Mouse (Mus musculus): ENCODE measurements around the gene Gpr65. TPM values are rescaled to one million over a fixed set of nuclear protein-coding genes. Genes with fewer than 3 reads are reported as not detected.

The Gpr65 gene
- total RNA-seq, 2 experiments from 2014 or later, result 0.16 TPM; not detected in 1

- DNase-seq (ENCODE audit: low spot score in 2 of 2), result no peak
These were observed 14.5 kb downstream of the Gpr65 start for GRCm38 (mm10) chr12:98282776-98283486.

GRCm38 (mm10) chr12:98283487-98283860 is 15.0 kb downstream of the Gpr65 start:
- no peak for DNase-seq (ENCODE audit: low spot score in 2 of 2)

- no peak for DNase-seq (ENCODE audit: low spot score in 2 of 2)
These were observed 16.0 kb downstream of the Gpr65 start for GRCm38 (mm10) chr12:98284477-98284876.

GRCm38 (mm10) chr12:98290475-98290874 is 22.0 kb downstream of the Gpr65 start:
- no peak for DNase-seq (ENCODE audit: low spot score in 2 of 2)

- DNase-seq (ENCODE audit: low spot score in 2 of 2), result no peak
These were observed 23.8 kb downstream of the Gpr65 start for GRCm38 (mm10) chr12:98292278-98292677.

GRCm38 (mm10) chr12:98294241-98294640 is 25.8 kb downstream of the Gpr65 start:
- no peak for DNase-seq (ENCODE audit: low spot score in 2 of 2)

- DNase-seq (ENCODE audit: low spot score in 2 of 2), result no peak
These were observed 33.5 kb downstream of the Gpr65 start for GRCm38 (mm10) chr12:98301980-98302379.

- DNase-seq (ENCODE audit: low spot score in 2 of 2), result no peak
These were observed 34.6 kb downstream of the Gpr65 start for GRCm38 (mm10) chr12:98303013-98303412.

GRCm38 (mm10) chr12:98307179-98307915 is 38.9 kb downstream of the Gpr65 start:
- no peak for DNase-seq (ENCODE audit: low spot score in 2 of 2)

GRCm38 (mm10) chr12:98311376-98312083 is 43.1 kb downstream of the Gpr65 start:
- no peak for DNase-seq (ENCODE audit: low spot score in 2 of 2)

GRCm38 (mm10) chr12:98315924-98316323 is 47.5 kb downstream of the Gpr65 start:
- DNase-seq (ENCODE audit: low spot score in 2 of 2), result no peak

GRCm38 (mm10) chr12:98317718-98318340 is 49.4 kb downstream of the Gpr65 start:
- DNase-seq (ENCODE audit: low spot score in 2 of 2), result no peak

- no peak for DNase-seq (ENCODE audit: low spot score in 2 of 2)
These were observed 54.0 kb downstream of the Gpr65 start for GRCm38 (mm10) chr12:98322426-98322825.

GRCm38 (mm10) chr12:98324170-98324569 is 55.7 kb downstream of the Gpr65 start:
- DNase-seq (ENCODE audit: low spot score in 2 of 2), result peak in 1 of 2 experiments; percentile 76

Other genes starting within 250 kb of the Gpr65 start
- gene Galc, start 9.2 kb upstream of the Gpr65 start, total RNA-seq (2021), result 10 to 100 TPM; 21.8 to 24.0 TPM

Measured in layer of hippocampus, postnatal 14 days (tissue).